Mouse (Mus musculus) megakaryocyte, embryonic 14.5 days (primary cell): ENCODE measurements around the gene Galt. TPM values are rescaled to one million over a fixed set of nuclear protein-coding genes. Genes with fewer than 3 reads are reported as not detected.
"Not testable (repeated sequence)": the region's sequence is repeated elsewhere in the genome, so short reads cannot be mapped to it uniquely, and the experiment has no call there.

ENCODE experiments used
- H3K27me3 ChIP-seq: replicated peaks from 2 replicates; pipeline ENCODE3; 2012; ENCODE audit warnings: inconsistent platforms
- H3K36me3 ChIP-seq: replicated peaks from 2 replicates; pipeline ENCODE3; 2012; ENCODE audit warnings: low read length, inconsistent platforms, mixed read lengths
- H3K4me1 ChIP-seq: 2 replicates; pipeline ENCODE4 v1.6.1; 2012; ENCODE audit warnings: inconsistent platforms
- H3K4me3 ChIP-seq: replicated peaks from 2 replicates; pipeline ENCODE3; 2012; ENCODE audit warnings: moderate library complexity, mild to moderate bottlenecking, inconsistent platforms
- H3K9me3 ChIP-seq: 2 replicates; pipeline ENCODE4 v1.6.1; 2012; ENCODE audit warnings: inconsistent platforms
- polyA plus RNA-seq: library from polyadenylated mRNA; stranded (reverse); fragments of >175 nt; gene quantifications from 2 replicates; pipeline ENCODE4 v1.2.3, GENCODE M21; 2012; ENCODE audit warnings: low replicate concordance; ENCODE audit not compliant: insufficient read depth

The Galt gene
- polyA plus RNA-seq, 1 experiment, result 30.0 TPM

- not testable (repeated sequence) for H3K4me3 ChIP-seq, H3K9me3 ChIP-seq, H3K27me3 ChIP-seq, H3K36me3 ChIP-seq, H3K4me1 ChIP-seq
Measured at GRCm38 (mm10) chr4:41781748-41782485, 26.9 kb downstream of the Galt start.

- H3K36me3 ChIP-seq, H3K4me3 ChIP-seq, H3K4me1 ChIP-seq, H3K9me3 ChIP-seq, H3K27me3 ChIP-seq: not testable (repeated sequence)
Measured at GRCm38 (mm10) chr4:41782711-41783110, 27.7 kb downstream of the Galt start.

- H3K27me3 ChIP-seq, H3K4me1 ChIP-seq, H3K9me3 ChIP-seq, H3K36me3 ChIP-seq, H3K4me3 ChIP-seq: not testable (repeated sequence)
Measured at GRCm38 (mm10) chr4:41783197-41783596, 28.2 kb downstream of the Galt start.

Other genes with a start within 250 kb of the Galt start
- 0.29 TPM in 1 of 2 replicates, not detected in the other for gene 1110017D15Rik, start 237.9 kb upstream of the Galt start, polyA plus RNA-seq
- 13.5 and 35.8 TPM in 2 replicates for gene Fam219a, start 185.7 kb upstream of the Galt start, polyA plus RNA-seq
- gene Dnaic1, start 185.5 kb upstream of the Galt start, polyA plus RNA-seq, result not detected in 2 replicates
- 0.39 TPM in 1 of 2 replicates, not detected in the other for gene Enho, start 114.9 kb upstream of the Galt start, polyA plus RNA-seq
- 3.6 and 10.6 TPM in 2 replicates for gene Cntfr, start 58.1 kb upstream of the Galt start, polyA plus RNA-seq
- 2.2 and 3.9 TPM in 2 replicates for gene Il11ra1, start 55.2 kb upstream of the Galt start, polyA plus RNA-seq
- 51.7 and 76.8 TPM in 2 replicates for gene Rpp25l, start 41.7 kb upstream of the Galt start, polyA plus RNA-seq
- gene Dctn3, start 32.1 kb upstream of the Galt start, polyA plus RNA-seq, result 22.2 and 369 TPM in 2 replicates
- gene Arid3c, start 24.1 kb upstream of the Galt start, polyA plus RNA-seq, result not detected in 2 replicates
- 26.0 and 34.9 TPM in 2 replicates for gene Sigmar1, start 929 bp downstream of the Galt start, polyA plus RNA-seq
- 1.1 TPM in 1 of 2 replicates, not detected in the other for gene Ccl27a, start 19.0 kb downstream of the Galt start, polyA plus RNA-seq
- not detected in 2 replicates for gene Gm21541, start 148.4 kb downstream of the Galt start, polyA plus RNA-seq
- 7.4 TPM in 1 of 2 replicates, not detected in the other for gene Gm20878, start 186.3 kb downstream of the Galt start, polyA plus RNA-seq
- not detected in 2 replicates for gene Fam205a4, start 210.8 kb downstream of the Galt start, polyA plus RNA-seq